Comparison of ENCODE assay signal across 24 mouse cellular contexts in the genomic region with DNA sequence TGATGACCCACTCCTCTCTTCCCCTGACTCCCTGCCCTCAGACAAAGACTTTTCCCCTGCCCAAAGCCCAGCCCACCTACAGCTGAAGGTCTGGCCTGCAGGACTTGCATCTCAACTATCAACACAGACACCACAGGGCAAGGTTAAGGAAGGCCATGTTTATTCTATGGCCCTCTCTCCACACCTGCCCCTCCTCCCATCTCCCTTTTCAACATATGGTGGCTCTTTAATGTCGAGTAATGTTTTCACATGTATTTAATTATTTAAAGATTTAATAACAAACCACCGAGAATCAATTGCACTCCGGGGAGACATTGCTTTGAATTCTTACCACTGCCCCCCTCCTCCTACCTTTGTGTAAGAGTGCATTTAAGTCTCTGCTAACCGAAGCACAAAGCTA.
A peak's percentile ranks its signal among the peaks of the same experiment; 100 is the strongest.
DNase-seq lines count a peak whose midpoint lies in the region; ATAC-seq and TF ChIP-seq lines count a peak whose summit lies in the region.
"Had no signal": no experiment of that assay in that cellular context is flagged by ENCODE, and none has a peak within 500 bp of the region (broad histone marks: within the 10 kb centered on the region; RNA-seq: fewer than 3 reads in every experiment).

No protein-coding gene starts in this region.

- peak; percentile 3 for DNase-seq in hindbrain, embryonic 11.5 days (ENCODE audit: low spot score)
- DNase-seq in ZHBTc4 (ENCODE audit: low read depth, low spot score), result peak; percentile 31
- DNase-seq in embryo, embryonic 11.5 days (ENCODE audit: low read depth, low spot score), result peak; percentile 5
- DNase-seq in limb, embryonic 11.5 days (ENCODE audit: low spot score), result peak; percentile 20
- no peak for DNase-seq in forebrain, embryonic 14.5 days (ENCODE audit: low spot score)
- DNase-seq in left cerebral cortex, adult 9 months (ENCODE audit: low spot score in 2 of 2), result no peak
- no peak for DNase-seq in layer of hippocampus, adult 2 months (ENCODE audit: low spot score in 2 of 2)
- DNase-seq: adrenal gland, postnatal 25 days; cerebellum, adult 9-10 months; forebrain, postnatal 0 days; gastrocnemius, postnatal 36 days; heart, postnatal 36 days; kidney, adult 18-20 months; liver, embryonic 13.5 days; lung, adult 2 months; right cerebral cortex, adult 18-20 months; right cerebral cortex, postnatal 4 days; thymus, postnatal 25 days had no signal

- H3K9ac ChIP-seq in hindbrain, embryonic 11.5 days (ENCODE audit: low read depth, low read length), result no peak overlapping the region
- H3K9ac ChIP-seq in hindbrain, embryonic 12.5 days, result no peak overlapping the region
- no peak overlapping the region for H3K9ac ChIP-seq in limb, embryonic 11.5 days (ENCODE audit: low read length)
- no peak overlapping the region for H3K9ac ChIP-seq in forebrain, embryonic 14.5 days (ENCODE audit: low read length)
- H3K9ac ChIP-seq: forebrain, postnatal 0 days; liver, embryonic 13.5 days; stomach, embryonic 15.5 days had no signal

- no peak overlapping the region for H3K27ac ChIP-seq in hindbrain, embryonic 11.5 days (ENCODE audit: low read depth, low read length)
- H3K27ac ChIP-seq in hindbrain, embryonic 12.5 days, result no peak overlapping the region
- no peak overlapping the region for H3K27ac ChIP-seq in limb, embryonic 11.5 days (replicated peaks; ENCODE audit: low read depth, low read length)
- no peak overlapping the region for H3K27ac ChIP-seq in forebrain, embryonic 14.5 days (ENCODE audit: low read depth, low read length)
- H3K27ac ChIP-seq in layer of hippocampus, adult 2 months, result no peak overlapping the region
- H3K27ac ChIP-seq: forebrain, embryonic 10.5 days; kidney, postnatal 0 days; liver, embryonic 13.5 days; stomach, embryonic 15.5 days had no signal

- no peak for ATAC-seq in hindbrain, embryonic 11.5 days (ENCODE audit: low FRiP score)
- ATAC-seq in hindbrain, embryonic 12.5 days (ENCODE audit: low FRiP score), result no peak
- no peak for ATAC-seq in limb, embryonic 11.5 days (ENCODE audit: insufficient number of reproducible peaks, low FRiP score, low TSS enrichment, low read depth)
- no peak for ATAC-seq in forebrain, embryonic 14.5 days
- ATAC-seq: CD4-positive, CD25-positive, alpha-beta regulatory T cell, adult 4 months; forebrain, postnatal 0 days had no signal

- H3K9me3 ChIP-seq in hindbrain, embryonic 11.5 days (ENCODE audit: control insufficient read depth, low read length), result no peaks in the 10 kb centered on the region
- H3K9me3 ChIP-seq in hindbrain, embryonic 12.5 days (replicated peaks), result no peaks in the 10 kb centered on the region
- H3K9me3 ChIP-seq in limb, embryonic 11.5 days (ENCODE audit: control insufficient read depth, low read length), result no peaks in the 10 kb centered on the region
- no peaks in the 10 kb centered on the region for H3K9me3 ChIP-seq in forebrain, embryonic 14.5 days (replicated peaks; ENCODE audit: control insufficient read depth, low read length)
- H3K9me3 ChIP-seq: forebrain, embryonic 10.5 days; liver, embryonic 13.5 days; stomach, embryonic 15.5 days had no signal

- WGBS in hindbrain, embryonic 11.5 days, result 49% methylated on average over 4 of the region's 4 CpGs
- WGBS in hindbrain, embryonic 12.5 days, result 31% methylated on average over 4 of the region's 4 CpGs
- 36% methylated on average over 4 of the region's 4 CpGs for WGBS in limb, embryonic 11.5 days
- WGBS in forebrain, embryonic 14.5 days, result 39% methylated on average over 4 of the region's 4 CpGs

- H3K36me3 ChIP-seq in hindbrain, embryonic 11.5 days (ENCODE audit: control insufficient read depth, insufficient read depth, low read length), result no peaks in the 10 kb centered on the region
- no peaks in the 10 kb centered on the region for H3K36me3 ChIP-seq in hindbrain, embryonic 12.5 days
- H3K36me3 ChIP-seq in limb, embryonic 11.5 days (ENCODE audit: control insufficient read depth, insufficient read depth, low read length), result no peaks in the 10 kb centered on the region
- no peaks in the 10 kb centered on the region for H3K36me3 ChIP-seq in forebrain, embryonic 14.5 days (ENCODE audit: control insufficient read depth, insufficient read depth, low read length)
- H3K36me3 ChIP-seq: forebrain, embryonic 10.5 days; liver, embryonic 13.5 days; stomach, embryonic 15.5 days had no signal

- H3K4me3 ChIP-seq in hindbrain, embryonic 11.5 days (ENCODE audit: low read depth, low read length), result no peak overlapping the region
- no peak overlapping the region for H3K4me3 ChIP-seq in hindbrain, embryonic 12.5 days
- no peak overlapping the region for H3K4me3 ChIP-seq in limb, embryonic 11.5 days (ENCODE audit: low read depth, low read length)
- no peak overlapping the region for H3K4me3 ChIP-seq in forebrain, embryonic 14.5 days (ENCODE audit: low read depth, low read length)
- no peak overlapping the region for H3K4me3 ChIP-seq in layer of hippocampus, adult 2 months
- H3K4me3 ChIP-seq: forebrain, embryonic 10.5 days; liver, embryonic 13.5 days; megakaryocyte, embryonic 14.5 days; stomach, embryonic 15.5 days had no signal

- H3K4me2 ChIP-seq in hindbrain, embryonic 11.5 days (replicated peaks; ENCODE audit: low read depth, low read length), result no peak overlapping the region
- no peak overlapping the region for H3K4me2 ChIP-seq in hindbrain, embryonic 12.5 days (replicated peaks)
- H3K4me2 ChIP-seq in limb, embryonic 11.5 days (ENCODE audit: low read depth, severe bottlenecking), result no peak overlapping the region
- no peak overlapping the region for H3K4me2 ChIP-seq in forebrain, embryonic 14.5 days (ENCODE audit: low read length)
- H3K4me2 ChIP-seq: liver, embryonic 13.5 days; stomach, embryonic 15.5 days had no signal

- no peak for TF ChIP-seq CTCF in layer of hippocampus, adult 2 months (conservative IDR thresholded peaks at IDR 0.05)

- no peaks in the 10 kb centered on the region for H3K27me3 ChIP-seq in hindbrain, embryonic 11.5 days (ENCODE audit: control insufficient read depth, insufficient read depth, low read length)
- no peaks in the 10 kb centered on the region for H3K27me3 ChIP-seq in hindbrain, embryonic 12.5 days
- H3K27me3 ChIP-seq in limb, embryonic 11.5 days (ENCODE audit: control insufficient read depth, insufficient read depth, low read length), result no peaks in the 10 kb centered on the region
- no peaks in the 10 kb centered on the region for H3K27me3 ChIP-seq in forebrain, embryonic 14.5 days (replicated peaks; ENCODE audit: control insufficient read depth, insufficient read depth, low read length)
- H3K27me3 ChIP-seq: liver, embryonic 13.5 days; megakaryocyte, embryonic 14.5 days; stomach, embryonic 15.5 days had no signal

- H3K4me1 ChIP-seq in hindbrain, embryonic 11.5 days (replicated peaks; ENCODE audit: control insufficient read depth, insufficient read depth, low read length), result no peaks in the 10 kb centered on the region
- no peaks in the 10 kb centered on the region for H3K4me1 ChIP-seq in hindbrain, embryonic 12.5 days
- H3K4me1 ChIP-seq in limb, embryonic 11.5 days (ENCODE audit: control insufficient read depth, insufficient read depth, low read length), result 0 out of 2 replicates have a peak, but pooled peaks cover 2% of the 10 kb centered on the region
- no peaks in the 10 kb centered on the region for H3K4me1 ChIP-seq in forebrain, embryonic 14.5 days (ENCODE audit: control insufficient read depth, insufficient read depth, low read length)
- H3K4me1 ChIP-seq: liver, embryonic 13.5 days; megakaryocyte, embryonic 14.5 days; stomach, embryonic 15.5 days had no signal

Comparison
In these comparisons a context has a peak if more than half of its experiments do, and no peak if none do; other contexts are left out.
1. DNase-seq: peak in hindbrain, embryonic 11.5 days (single experiment), ZHBTc4 (single experiment), embryo, embryonic 11.5 days (single experiment) and limb, embryonic 11.5 days (single experiment); none in forebrain, embryonic 14.5 days (single experiment), left cerebral cortex, adult 9 months (0 of 2) and layer of hippocampus, adult 2 months (0 of 2).